Mouse (Mus musculus): Measurements from ENCODE around the gene Nif3l1.

DNA sequence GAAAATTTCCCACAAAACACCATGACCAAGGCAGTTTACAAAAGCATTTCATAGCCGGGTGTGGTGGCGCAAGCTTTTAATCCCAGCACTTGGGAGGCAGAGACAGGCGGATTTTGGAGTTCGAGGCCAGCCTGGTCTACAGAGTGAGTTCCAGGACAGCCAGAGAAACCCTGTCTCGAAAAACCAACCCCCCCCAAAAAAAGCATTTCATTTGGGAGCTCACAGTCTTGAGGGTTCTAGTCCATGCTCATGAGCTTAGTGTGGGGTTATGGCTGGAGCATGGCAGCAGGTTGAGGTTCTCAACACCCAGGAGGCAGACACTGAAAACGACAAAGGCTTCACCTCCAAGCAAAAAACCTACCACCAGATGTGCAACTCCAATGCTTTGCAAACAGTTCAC lies 36.8 kb upstream of the Nif3l1 start:
- TF ChIP-seq CTCF (IDR thresholded peaks at IDR 0.05; ENCODE audit: low read depth) (no peak), EP300 (IDR thresholded peaks at IDR 0.05; ENCODE audit: low read depth) (no peak)

All from heart, postnatal 0 days (tissue).